Mouse (Mus musculus): Measurements from ENCODE around the gene Elovl5.

Elovl5 gene

DNA sequence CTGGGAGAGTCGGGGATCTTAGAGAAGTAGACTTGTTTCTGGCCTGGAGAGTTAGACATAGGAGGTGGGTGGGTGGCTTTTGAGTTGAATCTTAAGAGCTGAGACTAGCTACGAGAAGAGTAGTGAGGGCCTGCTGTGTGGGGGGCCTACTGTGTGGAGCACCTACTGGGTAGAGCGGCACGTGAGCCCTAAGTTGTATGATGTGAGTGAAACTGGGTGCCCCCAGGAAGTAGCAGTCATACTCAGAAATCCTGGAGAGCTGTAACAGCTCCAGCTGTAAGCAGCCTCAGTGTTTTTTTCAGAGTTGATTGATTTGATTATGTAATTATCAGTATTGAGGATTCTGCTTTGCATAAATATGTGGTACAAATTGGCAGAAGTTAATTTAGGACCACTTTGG, 11.6 kb downstream of the Elovl5 start:
- DNase-seq (ENCODE audit: low read depth), result peak; percentile 30

- no peak for DNase-seq (ENCODE audit: low read depth)
Observed at GRCm38 (mm10) chr9:77929296-77929695, 12.1 kb downstream of the Elovl5 start.

DNA sequence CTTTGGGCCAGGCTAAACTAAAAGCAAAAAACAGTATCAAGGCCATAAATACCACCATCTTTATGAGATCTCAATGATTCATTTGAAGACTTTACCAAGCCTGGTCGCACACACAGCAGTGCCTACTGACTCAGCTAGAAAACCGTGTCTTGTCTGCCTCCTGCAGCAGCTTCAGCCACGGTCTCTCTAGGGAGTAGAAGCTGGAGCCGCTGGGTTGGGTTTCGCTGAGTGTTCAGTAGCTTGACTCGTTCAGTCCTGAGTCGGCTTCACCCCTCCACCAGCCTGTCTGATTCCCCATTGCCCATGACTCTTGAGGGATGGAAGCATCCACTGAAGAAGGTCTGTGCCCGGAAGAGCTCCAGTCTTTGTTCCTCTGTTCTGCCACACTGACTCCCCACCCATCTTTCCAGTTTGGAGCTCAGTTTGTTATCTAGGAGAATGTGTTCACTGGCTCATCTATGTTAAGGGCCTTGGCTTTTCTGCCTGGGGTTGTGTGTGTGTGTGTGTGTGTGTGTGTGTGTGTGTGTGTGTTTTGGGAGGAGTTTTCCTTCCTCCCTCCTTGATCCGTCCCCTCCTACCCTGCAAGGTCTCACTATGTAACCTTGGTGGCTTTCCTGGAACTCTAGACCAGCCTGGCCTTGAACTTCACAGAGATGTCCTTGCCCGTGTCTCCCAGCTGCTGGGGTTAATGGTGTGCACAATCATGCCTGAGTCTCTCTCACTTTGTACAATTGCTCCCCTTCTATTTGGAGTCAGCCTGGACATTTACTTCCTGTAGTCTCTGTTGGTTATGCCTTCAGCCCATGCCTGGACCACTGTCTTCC, 13.1 kb downstream of the Elovl5 start:
- no peak for DNase-seq (ENCODE audit: low read depth)

- no peak for DNase-seq (ENCODE audit: low read depth)
Observed at GRCm38 (mm10) chr9:77930860-77931184, 13.7 kb downstream of the Elovl5 start.

DNA sequence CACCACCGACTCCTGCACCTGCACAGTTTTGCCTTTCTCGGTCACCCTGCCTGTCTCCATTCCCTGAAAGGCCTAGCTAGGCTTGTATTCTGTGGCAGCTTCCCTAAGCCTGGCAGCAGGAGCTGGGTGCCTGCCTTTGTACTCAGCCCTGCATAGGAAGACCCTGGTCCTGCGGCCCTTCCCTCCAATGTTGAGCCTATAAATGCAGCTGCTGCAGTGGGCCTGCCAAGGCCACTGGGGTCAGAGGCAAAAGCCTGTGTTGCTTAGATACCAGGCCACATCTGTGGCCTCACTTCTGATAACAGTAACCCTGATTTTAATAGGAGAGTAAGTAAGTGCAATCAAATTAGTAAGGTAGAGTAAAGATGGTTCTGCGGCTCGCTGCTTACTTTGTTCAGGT, 14.6 kb downstream of the Elovl5 start:
- no peak for DNase-seq (ENCODE audit: low read depth)

DNA sequence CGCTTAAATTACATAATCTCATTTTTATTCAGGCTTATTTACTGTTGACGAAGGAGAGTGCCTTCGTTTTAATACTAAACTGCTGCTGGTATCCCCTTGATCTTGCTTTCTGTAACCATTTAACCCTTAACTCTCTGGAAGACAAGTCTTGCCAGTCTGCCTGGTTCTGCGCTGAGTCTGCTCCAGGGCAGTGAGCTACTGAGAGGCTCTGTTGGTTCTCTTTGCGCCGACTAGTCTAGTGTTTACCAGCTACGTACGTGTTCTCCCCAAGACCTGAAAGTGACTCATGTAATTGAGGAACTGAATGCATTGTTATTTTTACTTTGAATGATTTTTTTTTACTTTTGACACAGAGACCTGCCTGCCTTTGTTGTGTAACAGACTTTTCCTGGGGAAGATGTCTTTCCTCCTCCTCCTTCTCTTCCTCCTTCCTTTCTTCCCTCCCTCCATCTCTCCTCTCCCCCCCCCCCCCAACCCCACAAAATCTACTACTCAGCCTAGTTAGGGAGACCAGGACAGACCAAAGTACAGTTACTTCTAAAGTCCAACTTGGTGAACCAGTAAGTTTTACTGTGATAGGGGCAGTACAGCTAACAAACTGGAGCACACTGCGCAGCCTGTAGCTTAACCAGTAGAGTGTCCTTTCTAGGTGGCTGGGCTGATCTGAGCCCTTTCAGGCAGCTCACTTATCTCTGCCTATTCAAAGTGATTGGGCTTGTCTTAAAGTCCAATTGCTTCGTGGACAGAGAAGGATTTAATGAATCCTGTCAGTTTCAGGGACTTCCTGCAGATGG, 18.9 kb downstream of the Elovl5 start:
- DNase-seq (ENCODE audit: low read depth), result no peak

- peak; percentile 51 for DNase-seq (ENCODE audit: low read depth)
Observed at GRCm38 (mm10) chr9:77937875-77938274, 20.7 kb downstream of the Elovl5 start.

DNA sequence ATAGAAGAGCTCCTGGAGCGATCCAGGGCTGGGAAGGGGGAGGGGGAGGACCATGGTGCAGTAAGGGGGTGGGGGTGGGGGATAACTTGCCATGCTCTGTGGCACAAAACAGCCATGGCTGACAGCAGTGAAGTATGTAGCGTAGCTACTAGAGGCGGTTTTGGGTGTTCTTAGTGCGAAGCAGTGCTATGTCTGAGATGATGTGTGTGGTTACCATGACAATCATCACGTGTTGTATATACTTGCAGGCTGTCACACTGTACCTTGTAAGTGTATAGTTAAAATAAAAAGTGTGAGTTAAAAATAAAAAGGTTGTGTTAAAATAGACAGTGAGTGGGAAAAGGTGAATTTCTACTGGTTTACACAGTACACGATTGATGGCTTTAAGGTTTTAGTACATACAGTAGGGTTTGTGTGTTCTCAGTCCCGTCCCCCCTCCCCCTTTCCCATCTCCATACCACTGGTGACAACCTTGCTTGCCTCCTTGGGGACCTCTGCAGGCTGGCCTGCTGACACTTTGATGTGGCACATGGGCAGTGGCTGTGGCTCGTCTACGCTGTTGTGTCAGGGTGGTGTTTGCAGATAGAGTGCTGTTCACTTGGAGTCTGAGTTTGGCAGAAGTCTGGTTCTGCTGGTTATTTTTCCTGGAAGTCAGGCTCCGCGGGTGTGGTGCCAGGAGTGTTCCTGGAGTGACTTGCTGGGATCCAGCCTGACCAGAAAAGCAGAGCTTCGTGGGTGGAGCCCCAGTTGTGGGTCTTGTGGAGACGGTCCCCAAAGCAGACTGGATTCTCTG, 21.8 kb downstream of the Elovl5 start:
- peak; percentile 52 for DNase-seq (ENCODE audit: low read depth)

DNA sequence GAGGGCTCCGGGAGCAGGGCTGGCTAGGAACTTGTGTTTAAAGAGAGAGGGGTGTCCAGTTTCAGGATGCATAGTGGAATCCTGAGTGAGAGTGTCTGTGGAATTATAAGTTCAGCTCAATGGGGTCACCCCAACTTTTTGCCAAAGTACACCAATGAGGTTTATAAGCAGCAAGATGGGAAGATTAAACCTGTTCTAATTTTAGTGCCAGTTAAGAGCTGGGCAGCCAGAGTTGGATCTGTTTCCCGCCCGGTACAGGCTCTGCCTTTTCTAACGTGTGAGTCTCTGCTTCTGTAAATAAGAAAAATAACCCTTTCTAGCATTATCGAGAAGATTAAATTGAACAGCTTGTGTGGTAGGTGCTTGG, 22.4 kb downstream of the Elovl5 start:
- DNase-seq (ENCODE audit: low read depth), result no peak

DNA sequence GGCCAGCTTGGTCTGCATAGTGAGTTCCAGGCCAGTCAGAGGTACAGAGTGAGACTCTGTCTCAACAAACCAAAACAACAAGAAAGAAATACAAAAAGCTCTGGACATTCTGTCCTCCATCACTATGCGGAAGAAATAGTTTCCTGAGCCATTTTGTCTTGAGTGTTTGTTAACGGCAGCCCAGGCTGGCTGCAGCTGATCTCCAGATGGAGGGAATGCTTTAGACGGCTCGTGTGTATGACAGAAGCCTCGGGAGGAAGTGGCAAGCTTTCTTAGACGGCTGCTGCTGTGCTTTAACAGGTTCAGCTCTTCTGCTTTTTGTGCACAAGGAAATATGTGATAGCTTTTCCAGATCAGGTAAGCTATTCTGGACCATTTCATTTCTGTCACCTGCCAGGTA, 23.9 kb downstream of the Elovl5 start:
- no peak for DNase-seq (ENCODE audit: low read depth)

GRCm38 (mm10) chr9:77941836-77942235, 24.7 kb downstream of the Elovl5 start:
- no peak for DNase-seq (ENCODE audit: low read depth)

- no peak for DNase-seq (ENCODE audit: low read depth)
Observed at GRCm38 (mm10) chr9:77942411-77942810, 25.2 kb downstream of the Elovl5 start.

DNA sequence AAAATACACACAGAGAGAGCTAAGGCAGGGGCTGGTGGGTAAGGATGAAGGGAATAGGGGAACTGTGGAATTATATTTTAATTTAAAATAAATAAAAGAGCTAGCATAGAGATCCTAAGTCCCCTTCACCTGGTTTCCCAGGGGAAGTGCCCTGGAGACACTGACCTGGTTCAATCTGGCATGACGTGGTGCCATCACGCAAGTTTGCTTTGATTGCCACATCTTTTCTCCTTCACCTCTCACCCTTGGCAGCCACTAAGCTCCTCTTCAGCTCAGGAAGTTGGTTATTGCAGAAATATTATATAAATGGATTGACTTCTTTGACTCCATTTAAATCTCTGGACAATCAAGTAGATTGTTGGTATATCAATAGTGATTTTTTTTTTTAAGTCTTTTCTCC, 26.2 kb downstream of the Elovl5 start:
- no peak for DNase-seq (ENCODE audit: low read depth)

GRCm38 (mm10) chr9:77944195-77944594, 27.0 kb downstream of the Elovl5 start:
- DNase-seq (ENCODE audit: low read depth), result no peak

DNA sequence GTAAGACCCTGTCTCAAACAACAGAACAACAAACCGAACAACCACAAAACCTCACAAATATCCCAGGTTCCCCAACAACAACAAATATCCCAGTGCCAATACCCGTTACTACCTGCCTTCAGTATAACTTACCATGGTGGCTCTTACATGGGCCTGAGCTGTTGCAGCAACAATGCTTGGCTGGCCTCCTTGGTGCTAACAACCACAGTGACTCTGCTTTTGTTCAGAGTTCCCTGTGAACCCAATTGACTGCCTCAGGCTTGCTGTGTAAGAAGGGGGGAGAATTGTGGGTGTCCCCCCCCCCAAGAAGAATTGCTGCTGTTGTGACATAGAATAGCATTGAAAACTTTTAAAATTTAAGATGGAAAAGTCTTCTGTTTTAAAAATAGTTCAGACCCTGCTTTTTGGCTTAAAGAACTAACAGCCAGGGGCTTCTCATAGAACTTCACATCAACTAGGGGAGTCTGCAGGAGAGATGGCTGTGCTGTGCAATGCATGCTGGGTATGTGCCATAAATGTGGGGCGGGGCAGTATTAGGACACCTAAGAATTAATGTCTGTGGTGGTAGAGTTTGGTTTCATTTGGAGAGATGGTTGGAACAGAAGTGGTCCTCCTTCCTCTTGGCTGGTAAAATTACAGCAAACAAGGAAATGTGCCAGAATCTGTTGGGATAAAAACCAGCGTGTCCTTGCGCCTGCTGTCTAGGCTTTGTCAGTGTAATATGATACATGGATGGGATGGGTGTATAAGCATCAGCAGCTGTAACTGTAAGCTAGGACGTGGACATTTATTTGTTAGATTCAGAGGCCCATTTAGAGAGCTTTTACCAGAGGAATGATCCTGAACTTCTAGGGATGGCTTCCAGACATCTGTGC, 28.9 kb downstream of the Elovl5 start:
- DNase-seq (ENCODE audit: low read depth), result no peak

DNA sequence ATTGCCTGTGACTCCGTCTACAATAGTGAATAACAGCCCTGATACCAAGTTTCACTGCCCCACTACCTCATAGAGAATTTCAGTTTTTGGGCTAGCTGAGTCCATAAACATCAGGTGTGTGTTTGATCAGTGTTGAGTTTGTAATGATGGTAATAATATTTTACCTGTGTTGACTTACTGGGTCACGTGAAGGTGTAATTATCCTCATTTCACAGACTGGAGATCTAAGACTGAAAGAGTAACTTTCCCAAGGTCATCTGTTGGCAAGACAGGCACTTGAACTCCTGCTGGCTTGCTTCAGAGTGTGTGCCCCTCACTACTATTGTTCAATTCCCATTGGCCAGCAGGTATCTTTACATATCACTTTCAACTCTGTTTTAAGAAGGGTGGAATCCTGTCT, 31.1 kb downstream of the Elovl5 start:
- no peak for DNase-seq (ENCODE audit: low read depth)

GRCm38 (mm10) chr9:77949753-77950268, 32.6 kb downstream of the Elovl5 start:
- DNase-seq (ENCODE audit: low read depth), result no peak

DNA sequence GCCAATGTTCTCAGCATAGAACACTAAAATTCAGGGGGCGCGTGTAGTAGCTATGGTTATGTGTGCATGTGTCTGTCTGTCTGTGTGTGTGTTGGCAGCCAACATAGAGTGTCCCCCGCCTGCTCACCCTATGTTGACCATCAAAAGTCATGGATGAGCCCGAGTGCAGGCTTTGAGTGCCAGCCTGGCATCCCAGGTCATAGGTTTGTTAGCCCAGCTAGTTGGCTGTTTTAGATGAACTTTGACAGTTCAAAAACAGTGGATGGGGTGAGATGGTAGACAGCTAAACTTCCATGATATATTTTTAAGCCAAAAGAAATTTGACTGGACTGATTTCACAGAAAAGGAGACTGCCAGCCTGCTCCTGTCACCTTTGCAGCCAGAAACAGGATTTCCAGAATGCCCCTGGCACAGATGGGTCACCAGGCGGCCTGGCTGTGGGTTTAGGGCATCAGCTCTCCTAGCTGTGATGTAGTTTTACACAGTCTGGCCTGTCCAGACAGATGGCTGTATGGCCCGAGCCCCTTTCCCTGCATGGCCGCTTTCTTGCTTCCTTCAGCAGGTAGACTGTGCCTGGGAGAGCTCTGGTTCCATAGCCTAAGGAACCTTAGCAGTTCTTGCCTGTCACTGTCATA, 33.8 kb downstream of the Elovl5 start:
- no peak for DNase-seq (ENCODE audit: low read depth)

DNA sequence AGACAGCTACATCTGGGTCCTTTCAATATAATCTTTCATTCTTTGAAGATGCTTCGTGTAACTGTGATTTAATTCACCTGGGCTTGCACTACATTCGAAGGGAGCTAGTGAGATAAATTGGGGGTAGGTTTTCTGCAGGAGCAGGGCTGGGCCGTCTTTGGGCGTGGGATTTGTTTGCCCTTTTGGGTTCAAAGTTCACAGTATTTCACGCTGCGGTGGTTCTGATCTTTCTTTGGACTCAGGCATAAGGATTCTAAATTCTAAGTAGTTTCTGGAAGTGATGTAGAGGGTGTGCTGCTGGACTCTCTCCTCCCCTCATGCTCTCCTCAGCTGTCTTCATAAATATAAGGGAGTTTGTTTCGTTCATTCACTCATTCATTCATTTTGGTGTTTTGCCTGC, 34.8 kb downstream of the Elovl5 start:
- no peak for DNase-seq (ENCODE audit: low read depth)

- DNase-seq (ENCODE audit: low read depth), result no peak
Observed at GRCm38 (mm10) chr9:77953053-77953452, 35.9 kb downstream of the Elovl5 start.

- peak; percentile 64 for DNase-seq (ENCODE audit: low read depth)
Observed at GRCm38 (mm10) chr9:77954496-77954895, 37.3 kb downstream of the Elovl5 start.

Measured in induced T-regulatory cell, adult 2 months (primary cell).